Mouse (Mus musculus) layer of hippocampus, postnatal 36 days (tissue): ENCODE data around the gene Ddhd1. TPM values are rescaled to one million over a fixed set of nuclear protein-coding genes. Genes with fewer than 3 reads are reported as not detected.

Experiments used
- DNase-seq, 2 experiments: peaks; one replicate each; pipeline ENCODE4 v3.0.0; 2022
- total RNA-seq, 2 experiments: library from RNA; stranded (reverse); gene quantifications; 2 replicates each; pipeline ENCODE4 v1.2.3; 2021

The Ddhd1 gene
- total RNA-seq, 2 experiments from 2014 or later: 78.1 to 87.0 TPM

- DNase-seq: no peak
These were observed 13.2 kb downstream of the Ddhd1 start for GRCm38 (mm10) chr14:45644786-45645185.

- no peak for DNase-seq
These were observed 13.7 kb downstream of the Ddhd1 start for GRCm38 (mm10) chr14:45644202-45644601.

GRCm38 (mm10) chr14:45643461-45643860, 14.5 kb downstream of the Ddhd1 start:
- no peak for DNase-seq

- no peak for DNase-seq
These were observed 15.1 kb downstream of the Ddhd1 start for GRCm38 (mm10) chr14:45642795-45643194.

GRCm38 (mm10) chr14:45642217-45642616, 15.7 kb downstream of the Ddhd1 start:
- no peak for DNase-seq

- DNase-seq: no peak
These were observed 19.2 kb downstream of the Ddhd1 start for GRCm38 (mm10) chr14:45638717-45639116.

DNA sequence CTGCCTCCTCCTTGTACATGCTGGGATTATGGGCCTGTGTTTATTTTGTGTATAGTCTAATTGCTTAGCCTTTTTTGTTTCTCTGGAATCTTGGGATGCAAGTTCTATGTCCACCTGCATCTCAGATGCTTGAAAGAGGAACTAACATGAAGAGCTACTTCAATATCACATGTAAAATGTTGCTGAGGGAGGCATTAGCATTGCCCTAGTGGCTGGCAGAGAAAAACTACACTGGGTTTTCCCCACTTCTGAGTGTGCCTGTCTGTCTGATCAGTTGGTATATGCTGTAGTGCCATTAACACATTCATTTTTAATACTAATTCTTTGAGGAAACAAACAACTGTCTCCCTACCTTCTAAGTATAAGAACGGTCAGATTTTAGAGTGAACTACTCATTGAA, 22.4 kb downstream of the Ddhd1 start:
- no peak for DNase-seq

GRCm38 (mm10) chr14:45632756-45633537, 25.0 kb downstream of the Ddhd1 start:
- no peak for DNase-seq

GRCm38 (mm10) chr14:45630544-45630943, 27.4 kb downstream of the Ddhd1 start:
- no peak for DNase-seq

- no peak for DNase-seq
These were observed 28.0 kb downstream of the Ddhd1 start for GRCm38 (mm10) chr14:45629938-45630337.

- DNase-seq: no peak
These were observed 39.6 kb downstream of the Ddhd1 start for GRCm38 (mm10) chr14:45618351-45618750.

GRCm38 (mm10) chr14:45616526-45616925, 41.4 kb downstream of the Ddhd1 start:
- DNase-seq: no peak

DNA sequence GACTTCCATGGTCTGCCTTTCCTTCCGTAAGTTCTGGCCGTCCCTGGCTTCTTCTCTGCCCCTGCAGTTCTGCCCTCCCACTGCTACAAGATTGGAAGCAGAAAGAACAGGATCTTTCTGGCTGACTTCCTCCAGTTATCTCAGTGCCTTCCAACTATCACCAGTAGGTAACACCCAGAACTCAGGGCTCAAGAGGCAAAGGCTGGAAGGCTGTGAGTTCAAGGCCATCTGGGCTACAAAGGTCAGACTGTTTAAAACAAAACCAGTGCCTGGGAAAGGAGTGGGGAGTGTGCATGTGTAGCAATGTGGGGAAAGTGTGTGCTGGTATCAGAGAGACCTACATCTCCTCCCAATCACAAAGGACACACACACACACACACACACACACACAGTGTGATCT, 42.2 kb downstream of the Ddhd1 start:
- no peak for DNase-seq

DNA sequence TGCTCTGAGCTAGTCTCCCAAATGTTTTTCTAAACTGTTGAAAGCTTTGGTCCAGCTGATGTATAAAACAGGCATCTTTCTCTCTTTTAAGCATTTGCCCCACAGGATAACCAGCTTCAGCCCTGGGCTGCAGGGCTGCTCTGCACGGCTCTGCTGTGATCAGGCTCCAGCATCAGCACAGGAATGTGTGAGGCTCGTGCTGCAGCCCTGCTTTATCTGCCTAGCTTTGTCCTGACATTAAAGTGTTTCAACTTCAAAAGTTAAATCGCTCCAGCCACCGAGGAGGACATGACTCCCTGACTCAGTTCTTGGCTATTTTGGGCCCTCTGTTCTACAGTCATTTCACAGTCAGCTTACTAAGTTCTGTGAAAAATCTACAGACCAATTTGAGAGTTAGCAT, 43.1 kb downstream of the Ddhd1 start:
- no peak for DNase-seq

DNA sequence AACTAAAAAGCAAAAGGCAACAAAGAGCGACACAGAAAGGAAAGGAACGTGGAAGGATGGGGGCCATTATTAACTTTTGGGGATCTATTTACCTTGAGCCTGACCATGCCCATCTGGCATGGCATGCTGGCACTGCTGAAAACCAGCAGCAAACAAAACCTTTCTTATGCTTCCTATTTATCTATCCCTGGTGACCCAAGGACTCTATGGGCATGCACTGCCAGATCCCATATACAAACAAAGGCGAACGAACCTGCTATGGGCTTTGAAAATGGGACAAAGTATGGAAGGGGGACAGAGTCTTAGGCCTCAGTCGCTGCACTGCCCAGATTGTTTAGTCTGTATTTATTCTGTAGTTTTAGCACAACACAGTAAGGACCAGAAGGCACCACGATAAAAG, 43.5 kb downstream of the Ddhd1 start:
- no peak for DNase-seq

DNA sequence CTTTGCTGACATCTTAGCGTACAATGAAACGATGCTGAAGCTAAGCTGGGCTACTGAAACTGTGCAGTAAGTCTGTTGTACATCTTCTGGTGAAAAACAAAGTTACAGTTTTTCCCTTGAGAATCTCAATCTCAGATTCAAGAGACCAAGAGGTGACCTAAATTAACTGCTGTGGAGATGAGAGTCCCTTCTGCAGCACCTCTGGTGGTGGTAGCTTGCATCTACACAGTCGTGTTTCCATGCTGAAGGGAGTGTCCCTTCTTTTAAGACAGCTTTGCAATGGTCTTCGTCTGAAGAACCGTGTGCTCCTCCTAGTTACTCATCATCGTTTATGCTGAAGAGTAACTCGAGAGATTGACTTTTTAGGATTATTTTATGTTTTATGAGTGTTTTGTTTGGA, 46.3 kb downstream of the Ddhd1 start:
- no peak for DNase-seq

DNA sequence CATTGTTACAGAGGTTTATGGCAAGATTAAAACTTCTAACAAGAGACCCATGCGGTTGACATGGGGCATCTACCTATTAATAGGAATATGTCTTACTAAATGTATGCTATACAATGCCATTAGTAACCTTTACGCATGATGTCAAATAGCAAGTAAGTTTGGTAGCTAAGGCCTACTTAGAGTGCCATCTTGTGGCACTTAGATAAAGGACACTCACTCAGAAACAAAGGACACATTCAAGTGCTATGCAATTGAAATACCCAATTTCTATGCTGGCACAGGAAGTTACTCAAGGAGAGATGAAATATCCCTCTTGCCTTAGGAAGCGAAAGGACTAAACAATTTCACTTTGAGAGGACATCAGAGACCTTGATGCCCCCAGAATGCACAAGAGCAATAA, 55.9 kb downstream of the Ddhd1 start:
- DNase-seq: no peak

- DNase-seq: peak; percentile 59 to 70
These were observed 57.4 kb downstream of the Ddhd1 start for GRCm38 (mm10) chr14:45600587-45600986.

DNA sequence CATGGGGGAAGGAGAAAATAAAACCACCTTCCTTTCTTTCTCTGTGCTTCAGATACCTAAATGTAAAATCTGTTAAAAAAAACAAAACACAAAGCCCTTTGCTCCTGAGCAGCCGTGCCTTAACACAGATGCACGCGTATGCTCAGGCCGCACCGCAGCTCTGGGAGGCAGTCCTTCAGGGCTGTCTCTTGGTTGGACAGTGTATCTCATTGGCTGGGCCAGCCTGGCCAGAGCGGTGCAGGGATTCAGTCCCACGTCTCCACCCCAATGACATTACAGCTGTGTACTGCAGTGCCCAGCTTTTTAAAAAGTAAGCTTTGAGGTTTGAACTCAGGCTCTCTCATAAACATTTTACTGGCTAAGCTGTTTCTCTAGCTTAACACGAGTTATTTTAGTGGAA, 60.1 kb downstream of the Ddhd1 start:
- no peak for DNase-seq

- no peak for DNase-seq
These were observed 64.7 kb downstream of the Ddhd1 start for GRCm38 (mm10) chr14:45593261-45593660.

DNA sequence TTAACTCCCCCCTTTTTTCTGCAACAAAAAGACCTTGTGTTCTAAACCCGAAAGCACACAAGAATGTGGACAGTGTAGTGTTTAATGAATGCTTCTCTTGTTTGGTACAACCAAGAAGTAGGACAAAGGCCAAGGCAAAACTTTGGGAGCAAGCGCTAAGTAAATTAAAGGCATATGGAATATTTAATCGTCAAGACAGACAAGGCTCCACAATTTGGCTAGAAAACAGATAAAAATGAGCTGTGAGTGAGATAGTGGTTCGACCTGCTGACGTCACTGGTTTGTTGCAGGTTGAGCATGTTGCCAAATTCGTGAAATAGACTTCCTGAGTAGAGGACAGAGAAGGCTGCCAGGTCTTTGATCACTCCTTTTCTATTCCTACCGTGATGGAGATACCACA, 69.5 kb downstream of the Ddhd1 start:
- DNase-seq: no peak

GRCm38 (mm10) chr14:45587536-45587935, 70.4 kb downstream of the Ddhd1 start:
- DNase-seq: no peak

GRCm38 (mm10) chr14:45583494-45584027, 74.4 kb downstream of the Ddhd1 start:
- DNase-seq: no peak
